Mouse (Mus musculus): ENCODE measurements around the gene Ppil6.

DNA sequence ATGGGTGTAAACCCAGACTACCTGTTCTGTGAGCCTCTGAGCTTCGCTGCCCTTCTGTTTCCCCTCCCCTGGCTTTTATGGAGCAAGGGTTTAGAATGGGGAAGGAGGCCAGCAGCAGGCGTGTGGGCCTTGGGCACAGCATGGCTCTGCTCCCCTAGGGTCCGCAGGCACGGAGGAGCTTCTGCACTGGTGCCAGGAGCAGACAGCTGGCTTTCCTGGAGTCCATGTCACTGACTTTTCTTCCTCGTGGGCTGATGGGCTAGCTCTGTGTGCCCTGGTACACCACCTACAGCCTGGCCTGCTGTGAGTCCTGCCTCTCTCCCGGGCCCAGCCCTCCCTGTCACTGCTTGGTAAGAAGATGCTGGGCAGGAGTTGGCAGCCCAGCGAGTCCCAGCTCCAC lies 7.8 kb upstream of the Ppil6 start:
- TF ChIP-seq POLR2A (IDR thresholded peaks at IDR 0.05; ENCODE audit: low read depth, low read length) (no peak), CTCF (conservative IDR thresholded peaks at IDR 0.05; ENCODE audit: insufficient read depth, insufficient read length, low read depth, low read length) (no peak)
